Mouse (Mus musculus): ENCODE measurements at regions not wholly inside any gene's neighbourhood (a gene's known extent, or its start where the extent isn't known, plus 50 kb on each side); places are given as distances from the start of the nearest gene placed in this dataset.
"Not testable (repeated sequence)": the region's sequence is repeated elsewhere in the genome, so short reads cannot be mapped to it uniquely, and the experiment has no call there.

DNA sequence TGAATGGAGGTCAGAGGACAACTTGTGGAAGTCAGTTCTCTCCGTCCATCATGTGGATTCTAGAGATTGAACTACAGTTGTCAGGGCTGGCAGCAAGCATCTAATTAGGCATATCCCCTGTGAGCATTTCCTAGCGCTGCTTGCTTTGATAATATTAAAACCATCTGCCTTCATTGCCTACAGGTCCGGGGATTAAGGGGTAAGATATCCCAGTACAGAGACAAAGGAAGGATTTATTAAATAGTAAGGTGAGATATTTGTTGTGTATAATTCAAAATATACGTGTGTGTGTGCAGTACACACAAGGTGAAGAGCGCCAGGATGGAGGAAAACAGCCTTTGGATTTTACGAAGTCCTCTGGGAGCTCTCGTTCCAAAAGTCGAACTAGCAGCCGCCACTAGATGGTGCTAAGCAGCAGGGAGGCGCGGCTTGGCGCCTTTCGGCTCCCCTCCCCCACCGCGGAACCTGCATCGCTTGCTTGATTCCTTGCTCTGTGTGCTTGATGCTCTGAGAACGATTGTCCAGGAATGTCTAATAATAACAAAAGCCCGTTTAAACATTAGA, 88.4 kb upstream of the Rpl34 start:
- peak; percentile 95 for DNase-seq (ENCODE audit: low spot score)
- ATAC-seq: peak; percentile 82
- Histone ChIP-seq H3K4me2 (ENCODE audit: low read depth, low read length) (peak overlapping the region; percentile 62), H3K9ac (replicated peaks; ENCODE audit: low read length) (no peak overlapping the region), H3K36me3 (ENCODE audit: insufficient read depth, low read length) (no peaks in the 10 kb centered on the region), H3K27ac (no peak overlapping the region), H3K4me1 (ENCODE audit: insufficient read depth, low read length) (no peaks in the 10 kb centered on the region), H3K27me3 (ENCODE audit: insufficient read depth, low read length) (no peaks in the 10 kb centered on the region), H3K4me3 (ENCODE audit: low read length) (peak overlapping the region; percentile 32), H3K9me3 (ENCODE audit: low read length) (no peaks in the 10 kb centered on the region)
- WGBS: 1% methylated on average over 18 of the region's 18 CpGs
- TF ChIP-seq CTCF (IDR thresholded peaks at IDR 0.05; ENCODE audit: low read depth): peak; percentile 93

DNA sequence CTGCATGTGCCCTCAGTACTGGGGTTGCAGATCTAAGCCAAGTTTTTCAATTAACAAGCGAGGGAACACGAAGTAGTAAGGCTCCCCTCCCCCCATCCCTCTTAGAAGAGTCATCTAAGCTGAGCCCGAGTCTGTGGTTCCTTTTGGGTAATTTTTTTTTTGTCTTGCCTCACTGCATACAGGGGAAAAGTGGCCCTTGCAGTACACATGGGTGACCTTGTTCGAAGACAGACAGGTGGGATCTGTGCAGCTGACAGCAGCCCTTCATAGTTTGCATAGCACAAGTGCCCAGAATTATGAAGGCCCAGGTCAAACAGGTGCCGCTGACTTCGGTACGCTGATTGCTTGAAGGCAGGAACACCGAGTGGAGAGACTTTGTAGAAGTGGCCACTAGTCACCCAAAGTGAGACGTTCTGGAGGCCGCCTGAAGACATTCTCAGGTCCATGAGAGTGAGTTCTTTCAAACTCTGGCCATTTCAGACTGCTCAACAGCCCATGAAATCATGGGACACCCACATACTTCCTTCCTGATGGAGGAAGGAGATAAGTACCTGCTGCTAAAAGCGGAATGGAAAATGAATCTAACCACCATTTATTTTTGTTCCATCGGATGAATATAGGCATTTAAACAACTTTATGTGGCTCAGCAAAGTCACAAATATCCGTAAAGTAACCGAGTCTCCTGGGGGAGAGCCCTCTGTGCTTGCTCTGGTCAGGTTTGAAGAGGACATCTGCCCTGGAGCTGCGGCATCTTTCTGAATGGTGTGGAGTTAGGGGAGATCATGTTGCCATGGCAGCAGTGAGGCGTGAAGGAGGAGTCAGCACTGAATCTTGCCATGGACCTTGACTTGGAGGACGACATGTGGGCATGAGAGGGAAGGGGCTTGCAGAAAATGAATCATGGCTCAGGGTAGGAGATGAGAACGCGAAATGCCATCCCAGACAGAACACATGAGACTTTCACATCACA, 79.8 kb upstream of the Rpl34 start:
- no peak overlapping the region for H3K9ac ChIP-seq (replicated peaks; ENCODE audit: low read length)
- no peak overlapping the region for H3K27ac ChIP-seq
- 0 out of 2 replicates have a peak, but pooled peaks have one; percentile 27 for ATAC-seq
- 74% methylated on average over 19 of the region's 19 CpGs for WGBS
- no peaks in the 10 kb centered on the region for H3K36me3 ChIP-seq (ENCODE audit: insufficient read depth, low read length)
- H3K4me3 ChIP-seq (ENCODE audit: low read length): no peak overlapping the region
- no peak for DNase-seq (ENCODE audit: low spot score)
- no peaks in the 10 kb centered on the region for H3K4me1 ChIP-seq (ENCODE audit: insufficient read depth, low read length)
- no peak overlapping the region for H3K4me2 ChIP-seq (ENCODE audit: low read depth, low read length)
- TF ChIP-seq CTCF (IDR thresholded peaks at IDR 0.05; ENCODE audit: low read depth): no peak
- H3K27me3 ChIP-seq (ENCODE audit: insufficient read depth, low read length): no peaks in the 10 kb centered on the region
- H3K9me3 ChIP-seq (ENCODE audit: low read length): no peaks in the 10 kb centered on the region

DNA sequence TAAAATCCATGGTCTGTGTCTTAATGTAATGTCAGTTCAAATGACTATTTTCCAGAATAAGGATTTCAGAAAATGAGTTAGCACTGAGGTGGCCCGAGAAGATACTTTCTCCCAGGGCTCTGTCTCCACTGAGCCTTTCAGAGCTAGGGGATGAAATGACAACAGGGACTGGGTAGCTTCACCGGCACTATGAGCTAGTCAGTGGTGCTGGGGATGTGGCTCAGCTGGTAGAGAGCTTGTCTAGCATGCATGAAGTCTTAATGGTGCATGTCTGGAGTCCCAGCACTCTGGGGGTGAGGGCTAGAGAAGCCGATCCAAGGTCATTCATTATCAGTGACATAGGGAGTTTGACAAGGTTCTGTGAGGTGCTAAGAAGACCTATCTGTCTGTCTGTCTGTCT, 75.1 kb upstream of the Rpl34 start:
- DNase-seq (ENCODE audit: low spot score) (no peak), ATAC-seq (no peak)
- 82% methylated on average over 3 of the region's 3 CpGs for WGBS
- TF ChIP-seq CTCF (IDR thresholded peaks at IDR 0.05; ENCODE audit: low read depth): no peak
- Histone ChIP-seq H3K36me3 (ENCODE audit: insufficient read depth, low read length) (no peaks in the 10 kb centered on the region), H3K9me3 (ENCODE audit: low read length) (no peaks in the 10 kb centered on the region), H3K27me3 (ENCODE audit: insufficient read depth, low read length) (no peaks in the 10 kb centered on the region), H3K9ac (replicated peaks; ENCODE audit: low read length) (no peak overlapping the region), H3K27ac (no peak overlapping the region), H3K4me1 (ENCODE audit: insufficient read depth, low read length) (no peaks in the 10 kb centered on the region), H3K4me2 (ENCODE audit: low read depth, low read length) (no peak overlapping the region), H3K4me3 (ENCODE audit: low read length) (no peak overlapping the region)

DNA sequence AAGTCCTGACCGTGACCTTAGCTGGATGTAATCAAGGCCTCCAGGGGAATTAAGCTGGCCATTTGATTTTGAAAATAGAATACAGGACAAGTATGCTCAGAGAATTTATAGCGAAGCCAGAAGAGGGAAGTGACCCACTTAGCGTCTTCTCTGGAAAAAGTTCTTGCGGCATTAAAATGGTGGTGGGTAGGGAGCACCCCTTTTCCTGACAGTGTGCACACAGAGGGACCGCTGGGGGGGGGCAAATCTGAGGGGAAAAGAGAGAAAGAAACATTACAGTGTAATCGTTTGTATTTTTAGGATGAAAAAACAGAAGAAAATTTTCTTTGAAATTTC, 74.1 kb upstream of the Rpl34 start:
- WGBS: 78% methylated on average over 6 of the region's 6 CpGs
- no peak overlapping the region for H3K9ac ChIP-seq (replicated peaks; ENCODE audit: low read length)
- no peak overlapping the region for H3K4me3 ChIP-seq (ENCODE audit: low read length)
- no peak for TF ChIP-seq CTCF (IDR thresholded peaks at IDR 0.05; ENCODE audit: low read depth)
- no peak for DNase-seq (ENCODE audit: low spot score)
- ATAC-seq: no peak
- H3K4me2 ChIP-seq (ENCODE audit: low read depth, low read length): no peak overlapping the region
- H3K27me3 ChIP-seq (ENCODE audit: insufficient read depth, low read length): no peaks in the 10 kb centered on the region
- no peaks in the 10 kb centered on the region for H3K4me1 ChIP-seq (ENCODE audit: insufficient read depth, low read length)
- H3K36me3 ChIP-seq (ENCODE audit: insufficient read depth, low read length): no peaks in the 10 kb centered on the region
- no peak overlapping the region for H3K27ac ChIP-seq
- H3K9me3 ChIP-seq (ENCODE audit: low read length): no peaks in the 10 kb centered on the region

DNA sequence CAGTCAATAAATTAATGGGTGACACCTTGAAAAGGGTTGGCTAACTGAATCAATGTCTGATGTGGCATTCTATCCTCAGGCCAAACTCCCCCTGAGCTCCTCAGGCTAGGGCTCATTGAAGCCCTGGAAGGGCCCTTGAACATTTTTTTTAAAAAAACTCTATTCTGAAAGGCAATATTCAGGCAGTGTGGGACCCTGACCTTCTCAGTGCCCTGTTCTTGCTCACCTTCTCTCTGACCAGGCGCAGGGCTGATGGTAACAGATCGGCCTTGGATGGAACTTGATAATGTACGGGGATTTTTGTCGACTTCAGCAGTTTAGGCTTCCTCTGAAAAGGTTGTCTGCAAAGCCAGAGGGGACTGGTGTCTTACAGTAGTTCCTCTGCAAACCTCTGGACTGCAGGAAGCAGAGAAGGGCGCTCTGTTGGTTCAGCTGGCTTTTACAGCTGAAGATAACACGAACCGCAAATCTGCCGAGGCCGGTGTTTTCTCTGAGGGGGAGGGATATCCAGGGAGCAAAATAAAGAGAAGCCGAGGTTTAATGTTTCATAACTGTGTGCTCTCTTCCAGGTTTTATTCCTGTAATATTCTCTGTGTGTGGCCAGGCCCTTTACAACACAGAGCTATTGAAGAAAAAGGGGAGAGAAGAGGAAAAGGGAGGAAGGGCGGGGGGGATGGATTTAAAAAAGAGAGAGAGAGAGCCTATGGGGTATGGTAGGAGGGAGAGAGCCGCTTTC, 73.6 kb upstream of the Rpl34 start:
- no peak for ATAC-seq
- WGBS: 74% methylated on average over 12 of the region's 12 CpGs

DNA sequence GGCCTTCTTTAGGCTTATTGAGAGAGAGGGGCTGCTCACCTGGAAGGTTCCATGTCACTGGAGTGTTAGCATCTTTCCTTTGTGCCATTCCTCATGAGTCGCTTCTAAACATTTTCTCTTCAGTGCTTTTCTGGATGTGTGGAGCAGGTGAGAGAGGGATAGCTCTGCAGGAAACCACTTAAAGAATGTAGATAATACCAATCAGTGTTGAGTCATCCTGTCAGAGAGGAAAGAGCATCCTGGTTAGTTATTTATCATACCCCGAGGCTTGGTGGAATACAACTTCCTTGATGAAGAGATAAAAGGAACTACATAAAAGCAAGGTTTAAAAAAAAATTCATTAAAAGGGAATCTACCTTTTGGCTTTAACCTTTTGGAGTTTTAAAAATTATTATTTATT, 69.8 kb upstream of the Rpl34 start:
- ATAC-seq: no peak

More for the DNA sequence above, 73.6 kb upstream of the Rpl34 start:
- no peaks in the 10 kb centered on the region for H3K4me1 ChIP-seq (ENCODE audit: insufficient read depth, low read length)
- TF ChIP-seq CTCF (IDR thresholded peaks at IDR 0.05; ENCODE audit: low read depth): no peak
- H3K9me3 ChIP-seq (ENCODE audit: low read length): no peaks in the 10 kb centered on the region
- H3K27me3 ChIP-seq (ENCODE audit: insufficient read depth, low read length): no peaks in the 10 kb centered on the region
- H3K27ac ChIP-seq: no peak overlapping the region
- H3K4me2 ChIP-seq (ENCODE audit: low read depth, low read length): no peak overlapping the region
- H3K4me3 ChIP-seq (ENCODE audit: low read length): no peak overlapping the region
- no peaks in the 10 kb centered on the region for H3K36me3 ChIP-seq (ENCODE audit: insufficient read depth, low read length)
- H3K9ac ChIP-seq (replicated peaks; ENCODE audit: low read length): no peak overlapping the region
- no peak for DNase-seq (ENCODE audit: low spot score)

DNA sequence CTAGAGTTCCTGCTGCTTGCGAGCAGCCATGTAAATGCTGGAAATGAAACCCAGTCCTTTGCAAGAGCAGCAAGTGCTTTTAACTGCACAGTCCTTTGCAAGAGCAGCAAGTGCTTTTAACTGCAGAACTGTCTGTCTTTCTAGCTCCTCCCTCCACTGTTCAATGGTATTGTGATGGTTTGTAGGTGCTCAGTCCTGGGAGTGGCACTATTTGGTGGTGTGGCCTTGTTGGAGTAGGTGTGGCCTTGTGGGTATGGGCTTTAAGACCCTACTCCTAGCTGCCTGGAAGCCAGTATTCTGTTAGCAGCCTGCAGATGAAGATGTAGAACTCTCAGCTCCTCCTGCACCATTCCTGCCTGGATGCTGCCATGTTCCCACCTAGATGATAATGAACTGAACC, 67.8 kb upstream of the Rpl34 start:
- not testable (repeated sequence) for H3K9ac ChIP-seq (replicated peaks; ENCODE audit: low read length); H3K27me3 ChIP-seq (ENCODE audit: insufficient read depth, low read length); H3K36me3 ChIP-seq (ENCODE audit: insufficient read depth, low read length); H3K4me2 ChIP-seq (ENCODE audit: low read depth, low read length); H3K4me3 ChIP-seq (ENCODE audit: low read length); H3K4me1 ChIP-seq (ENCODE audit: insufficient read depth, low read length); DNase-seq (ENCODE audit: low spot score); H3K27ac ChIP-seq; H3K9me3 ChIP-seq (ENCODE audit: low read length); ATAC-seq
- WGBS: 96% methylated on average over 1 of the region's 1 CpGs

More for the DNA sequence above, 69.8 kb upstream of the Rpl34 start:
- WGBS: 90% methylated on average over 2 of the region's 2 CpGs
- no peaks in the 10 kb centered on the region for H3K27me3 ChIP-seq (ENCODE audit: insufficient read depth, low read length)
- H3K9ac ChIP-seq (replicated peaks; ENCODE audit: low read length): no peak overlapping the region
- H3K27ac ChIP-seq: no peak overlapping the region
- no peaks in the 10 kb centered on the region for H3K9me3 ChIP-seq (ENCODE audit: low read length)
- DNase-seq (ENCODE audit: low spot score): no peak
- no peak overlapping the region for H3K4me2 ChIP-seq (ENCODE audit: low read depth, low read length)
- no peaks in the 10 kb centered on the region for H3K36me3 ChIP-seq (ENCODE audit: insufficient read depth, low read length)
- TF ChIP-seq CTCF (IDR thresholded peaks at IDR 0.05; ENCODE audit: low read depth): no peak
- H3K4me1 ChIP-seq (ENCODE audit: insufficient read depth, low read length): no peaks in the 10 kb centered on the region
- no peak overlapping the region for H3K4me3 ChIP-seq (ENCODE audit: low read length)

Data from hindbrain, postnatal 0 days (tissue).